Mouse (Mus musculus) embryo, embryonic 9.5 days (tissue): Measurements from ENCODE around the gene Rsad2.

Experiments used
- DNase-seq: peaks from one replicate; pipeline ENCODE4 v3.0.0-alpha.2; 2017; ENCODE audit errors: extremely low spot score

The Rsad2 gene

DNA sequence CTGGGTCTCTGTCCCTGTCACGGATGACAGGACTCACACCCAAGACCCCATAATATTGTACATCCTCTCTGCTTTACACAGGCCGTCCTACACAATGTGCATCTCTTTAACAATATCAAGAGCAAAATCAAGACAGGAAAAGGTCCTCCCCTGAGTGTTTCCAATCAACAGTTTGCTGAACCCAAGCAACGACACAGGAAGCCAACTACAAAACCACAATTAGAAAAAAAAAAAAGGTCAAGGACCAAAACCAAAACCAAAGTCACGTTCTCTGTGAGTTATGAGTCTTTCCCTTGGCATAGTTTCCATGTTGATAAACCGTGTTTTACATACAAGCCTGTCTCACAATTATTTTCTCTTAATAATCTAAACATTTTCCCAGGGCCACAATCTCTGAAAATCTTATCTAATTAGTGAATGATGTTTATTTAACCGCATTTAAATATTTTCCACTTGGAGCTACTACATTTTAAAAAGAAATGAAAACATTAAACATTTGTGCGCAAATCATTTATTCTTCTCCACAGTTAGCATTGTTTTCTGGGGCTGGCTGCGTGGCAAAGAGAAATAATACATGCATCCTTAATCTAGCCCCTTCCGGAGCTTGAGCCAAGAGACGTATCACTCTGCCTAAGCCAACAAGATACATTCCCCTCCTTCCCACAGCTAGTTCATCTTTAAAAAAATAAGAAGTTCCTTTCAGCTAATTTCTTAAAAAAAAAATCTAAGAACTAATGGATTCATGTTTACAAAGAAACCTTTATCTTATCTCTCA, 54.4 kb downstream of the Rsad2 start:
- DNase-seq: no peak

DNA sequence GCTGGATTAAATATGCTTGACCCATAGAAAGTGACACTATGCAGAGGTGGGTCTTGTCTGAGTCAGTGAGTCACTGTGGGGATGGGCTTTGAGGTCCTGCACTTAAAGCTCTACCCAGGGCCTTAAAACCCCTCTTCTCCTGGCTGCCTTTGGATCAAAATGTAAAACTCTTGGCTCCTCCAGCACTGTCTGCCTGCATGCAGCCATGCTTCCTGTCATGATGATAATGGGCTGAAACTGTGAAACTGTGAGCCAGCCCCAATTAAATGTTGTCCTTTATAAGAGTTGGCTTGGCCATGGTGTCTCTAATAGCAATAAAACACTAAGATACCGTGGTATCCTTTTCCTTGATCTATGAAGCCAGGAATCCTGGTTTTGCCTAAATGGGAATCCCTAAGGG, 55.0 kb downstream of the Rsad2 start:
- DNase-seq: no peak

DNA sequence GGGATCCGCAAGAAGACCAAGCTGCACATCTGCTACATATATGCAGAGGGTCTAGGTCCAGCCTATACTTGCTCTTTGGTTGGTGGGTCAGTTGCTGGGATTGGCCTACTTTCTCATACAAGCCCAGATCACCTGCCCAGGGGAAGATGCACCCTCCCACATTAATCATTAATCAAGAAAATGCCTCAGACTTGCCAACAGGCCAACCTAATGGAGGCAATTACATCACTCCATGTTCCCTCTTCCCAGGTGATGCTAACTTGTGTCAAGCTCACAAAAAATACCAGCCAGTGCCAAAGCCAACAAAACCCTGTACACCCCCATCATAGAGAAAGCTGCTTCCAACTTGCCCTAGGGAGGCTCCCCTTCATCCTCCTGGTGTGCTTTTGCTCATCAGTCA, 55.5 kb downstream of the Rsad2 start:
- DNase-seq: no peak

DNA sequence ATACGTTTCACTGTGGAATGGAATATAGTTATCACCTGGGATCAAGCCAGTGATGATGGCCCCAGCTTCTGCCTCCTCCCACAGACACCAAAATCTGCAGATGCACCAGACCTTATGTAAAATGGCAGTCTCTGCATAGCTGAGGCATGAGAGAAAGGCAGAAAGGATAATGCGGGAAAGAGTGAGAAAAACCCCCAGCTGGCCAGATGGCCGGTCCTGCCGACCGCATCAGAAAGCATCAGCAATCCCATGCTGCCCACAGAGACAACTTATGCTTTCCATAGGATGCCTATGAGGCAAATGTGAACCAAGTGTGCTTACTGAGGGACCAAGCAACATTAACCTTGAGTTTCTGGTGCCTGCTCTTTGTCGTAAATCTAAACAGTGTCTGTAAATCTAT, 56.9 kb downstream of the Rsad2 start:
- DNase-seq: no peak

DNA sequence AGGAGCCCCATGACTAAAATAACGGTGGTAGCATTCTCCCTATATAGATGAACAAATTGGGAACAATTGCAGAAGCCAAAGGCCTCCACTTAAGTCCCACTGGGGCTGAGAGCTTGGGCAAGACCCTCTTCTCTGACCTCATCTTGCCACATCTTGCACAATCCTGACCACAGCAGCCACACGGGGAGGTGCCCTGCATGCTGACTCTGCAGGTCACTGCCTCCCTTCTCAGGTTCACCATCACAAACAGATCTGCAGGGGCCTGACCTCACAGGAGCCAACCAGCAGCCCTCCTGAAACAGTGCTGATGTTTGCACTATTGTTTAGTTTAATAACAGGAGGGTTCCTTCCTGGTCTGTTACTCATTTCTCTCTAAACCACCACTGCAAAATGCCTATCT, 57.7 kb downstream of the Rsad2 start:
- DNase-seq: no peak

DNA sequence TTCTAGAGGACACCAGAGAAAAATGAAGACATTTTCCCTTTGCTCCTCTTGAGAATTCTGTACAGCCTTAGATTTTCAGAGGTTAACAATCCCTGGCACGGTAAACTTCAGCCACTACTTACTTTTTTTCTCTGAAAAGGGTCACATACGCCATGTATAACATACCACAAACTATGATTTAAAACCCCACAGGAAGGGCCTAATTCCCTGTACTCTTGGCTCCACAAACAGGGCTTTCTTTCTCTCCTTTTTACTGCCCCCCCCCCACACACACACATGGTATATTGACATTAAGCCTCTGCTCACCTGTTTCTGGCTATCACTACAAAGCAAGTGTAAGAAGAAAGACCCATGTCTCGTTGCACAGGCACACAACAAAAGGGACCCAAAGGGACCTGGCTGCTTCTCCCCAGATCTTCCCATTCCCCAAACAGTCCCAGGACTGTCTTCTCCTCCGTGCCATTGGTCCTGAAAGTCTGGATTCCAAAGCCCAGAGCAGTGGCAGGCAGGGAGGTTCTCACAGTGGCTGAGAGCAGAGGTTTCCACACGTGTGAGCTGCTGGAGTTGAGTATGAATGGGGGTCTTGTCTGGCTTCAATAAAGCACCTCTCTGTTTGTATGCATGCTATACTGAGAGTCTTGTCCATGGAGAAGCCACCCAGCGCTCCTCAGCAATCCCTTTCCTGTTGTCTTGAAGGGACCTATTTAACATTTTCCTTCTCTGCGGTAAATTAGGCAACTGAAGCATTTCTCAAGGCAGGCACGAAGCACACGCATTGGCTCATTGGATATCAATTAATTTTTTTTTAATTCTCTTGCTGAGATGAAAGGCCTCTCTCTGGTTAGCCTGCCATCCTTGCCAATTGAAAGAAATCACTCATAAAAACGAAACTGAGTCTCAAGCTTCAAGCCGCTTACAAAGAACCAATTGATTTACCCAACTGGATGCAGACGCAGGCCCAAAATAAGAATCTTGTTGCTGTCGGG, 61.5 kb downstream of the Rsad2 start:
- DNase-seq: no peak

DNA sequence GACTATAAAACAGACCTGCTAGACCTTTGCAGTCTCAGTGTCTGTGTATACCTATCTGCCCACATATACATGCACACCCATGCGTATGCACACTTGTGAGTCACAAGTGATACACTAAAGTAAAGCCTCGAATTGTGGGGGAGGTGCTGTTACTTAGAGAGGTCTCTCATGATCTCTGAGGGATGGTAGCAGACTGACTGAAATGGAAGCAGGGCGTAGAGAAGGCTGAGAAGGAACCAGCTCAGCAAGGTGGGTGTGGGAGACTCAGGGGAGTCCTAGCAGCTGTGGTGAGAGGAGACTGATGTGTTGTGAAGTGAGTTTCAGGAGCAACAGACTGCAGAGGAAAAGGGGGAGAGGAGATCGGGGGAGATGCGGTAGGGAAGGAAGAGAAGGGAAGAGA, 63.0 kb downstream of the Rsad2 start:
- no peak for DNase-seq
